Mouse (Mus musculus) MEL (cell line): ENCODE measurements around the gene Cwc22. TPM values are rescaled to one million over a fixed set of nuclear protein-coding genes. Genes with fewer than 3 reads are reported as not detected.

Experiments
- DNase-seq: peaks from one replicate; pipeline ENCODE4 v3.0.0; 2011; ENCODE audit warnings: low read depth, low spot score
- H3K27ac ChIP-seq: 2 replicates; pipeline ENCODE4 v1.5.1; 2012; ENCODE audit warnings: low read depth, mild to moderate bottlenecking, control low read depth, low read length, moderate library complexity; ENCODE audit not compliant: control insufficient read depth
- H3K27me3 ChIP-seq, 2 experiments: fragments of 150-350 bp in 1 of 2; sonication (generic) in 1 of 2; 2 replicates each; pipeline ENCODE4 v1.6.1; 2012; ENCODE audit warnings: low read length in 2 of 2, mild to moderate bottlenecking in 2 of 2, improper control_type of control experiment in 1 of 2, moderate library complexity in 1 of 2; ENCODE audit not compliant: insufficient read depth in 2 of 2, control insufficient read depth in 1 of 2
- H3K36me3 ChIP-seq, 2 experiments: 2 replicates each; pipeline ENCODE4 v1.6.1; 2012 to 2014; ENCODE audit warnings: low read length in 2 of 2, improper control_type of control experiment in 1 of 2, inconsistent platforms in 1 of 2, mild to moderate bottlenecking in 1 of 2; ENCODE audit not compliant: insufficient read depth in 2 of 2, control insufficient read depth in 1 of 2
- H3K4me1 ChIP-seq, 2 experiments: fragments of 150-350 bp in 1 of 2; sonication (generic) in 1 of 2; 2 replicates each; pipeline ENCODE4 v1.6.1; 2012; ENCODE audit warnings: low read length in 2 of 2, improper control_type of control experiment in 1 of 2, mild to moderate bottlenecking in 1 of 2; ENCODE audit not compliant: insufficient read depth in 2 of 2, control insufficient read depth in 1 of 2
- H3K4me3 ChIP-seq, 2 experiments: fragments of 150-350 bp in 1 of 2; sonication (generic) in 1 of 2; 2 replicates each; pipeline ENCODE4 v1.5.1; 2012; ENCODE audit warnings: low read depth in 2 of 2, low read length in 2 of 2, mild to moderate bottlenecking in 2 of 2, moderate library complexity in 2 of 2, control low read depth in 1 of 2, improper control_type of control experiment in 1 of 2; ENCODE audit not compliant: control insufficient read depth in 1 of 2, insufficient read depth in 1 of 2
- H3K79me2 ChIP-seq: 2 replicates; pipeline ENCODE4 v1.6.1; 2012; ENCODE audit warnings: mild to moderate bottlenecking, low read length, moderate library complexity; ENCODE audit not compliant: control insufficient read depth, poor library complexity, insufficient read depth
- H3K9ac ChIP-seq: 2 replicates; pipeline ENCODE4 v1.6.1; 2012; ENCODE audit warnings: low read depth, mild to moderate bottlenecking, control low read depth, low read length, moderate library complexity; ENCODE audit not compliant: control insufficient read depth, poor library complexity, severe bottlenecking
- H3K9me3 ChIP-seq: fragments of 150-350 bp; sonication (generic); replicated peaks from 2 replicates; pipeline ENCODE4 v1.6.1; 2012; ENCODE audit warnings: mild to moderate bottlenecking, low read length, improper control_type of control experiment, moderate library complexity; ENCODE audit not compliant: insufficient read depth
- BHLHE40 ChIP-seq: IDR thresholded peaks from 2 replicates; pipeline ENCODE4 v1.6.1; 2012; ENCODE audit warnings: low read depth, mild to moderate bottlenecking, inconsistent platforms, low read length, improper control_type of control experiment, borderline replicate concordance
- CHD2 ChIP-seq: IDR thresholded peaks from 2 replicates; pipeline ENCODE4 v1.6.1; 2011; ENCODE audit warnings: low read length, improper control_type of control experiment
- CTCF ChIP-seq, 3 experiments: IDR thresholded peaks in 2 of 3; conservative IDR thresholded peaks in 1 of 3; 2 replicates each; pipeline ENCODE4 v1.5.1; 2011 to 2012; ENCODE audit warnings: low read length in 3 of 3, low read depth in 2 of 3, mild to moderate bottlenecking in 2 of 3, improper control_type of control experiment in 1 of 3, inconsistent platforms in 1 of 3, mixed read lengths in 1 of 3, moderate library complexity in 1 of 3; ENCODE audit not compliant: control insufficient read depth in 1 of 3, insufficient read depth in 1 of 3, poor library complexity in 1 of 3, severe bottlenecking in 1 of 3
- E2F4 ChIP-seq: IDR thresholded peaks from 2 replicates; pipeline ENCODE4 v1.6.1; 2011; ENCODE audit warnings: low read depth, low read length, improper control_type of control experiment, borderline replicate concordance
- ETS1 ChIP-seq: IDR thresholded peaks from 2 replicates; pipeline ENCODE4 v1.6.1; 2012; ENCODE audit warnings: low read depth, mild to moderate bottlenecking, inconsistent platforms, low read length, improper control_type of control experiment, moderate library complexity
- GATA1 ChIP-seq: IDR thresholded peaks from 2 replicates; pipeline ENCODE4 v1.6.1; 2011; ENCODE audit warnings: low read depth, low read length, improper control_type of control experiment
- HCFC1 ChIP-seq: IDR thresholded peaks from 2 replicates; pipeline ENCODE4 v1.6.1; 2012; ENCODE audit warnings: low read depth, mild to moderate bottlenecking, inconsistent platforms, low read length, improper control_type of control experiment, moderate library complexity
- JUND ChIP-seq: IDR thresholded peaks from 2 replicates; pipeline ENCODE4 v1.6.1; 2011; ENCODE audit warnings: low read depth, mild to moderate bottlenecking, improper control_type of control experiment, low read length
- MAFK ChIP-seq: IDR thresholded peaks from 2 replicates; pipeline ENCODE4 v1.6.1; 2011; ENCODE audit warnings: low read depth, mild to moderate bottlenecking, low read length, improper control_type of control experiment, borderline replicate concordance
- MAZ ChIP-seq: IDR thresholded peaks from 2 replicates; pipeline ENCODE4 v1.6.1; 2012; ENCODE audit warnings: low read depth, mild to moderate bottlenecking, inconsistent platforms, low read length, improper control_type of control experiment
- MXI1 ChIP-seq: IDR thresholded peaks from 2 replicates; pipeline ENCODE4 v1.6.1; 2011; ENCODE audit warnings: mild to moderate bottlenecking, low read depth, low read length, improper control_type of control experiment
- MYC ChIP-seq: IDR thresholded peaks from 2 replicates; pipeline ENCODE4 v1.6.1; 2011; ENCODE audit warnings: low read depth, mild to moderate bottlenecking, low read length, improper control_type of control experiment, moderate library complexity
- NRF1 ChIP-seq: IDR thresholded peaks from 2 replicates; pipeline ENCODE4 v1.6.1; 2014; ENCODE audit warnings: low read depth, mild to moderate bottlenecking, inconsistent platforms, low read length, improper control_type of control experiment, moderate library complexity; ENCODE audit not compliant: poor library complexity, insufficient read depth, severe bottlenecking
- POLR2AphosphoS2 ChIP-seq: IDR thresholded peaks from 2 replicates; pipeline ENCODE4 v1.6.1; 2011; ENCODE audit warnings: low read length, improper control_type of control experiment
- RAD21 ChIP-seq: IDR thresholded peaks from 2 replicates; pipeline ENCODE4 v1.6.1; 2011; ENCODE audit warnings: mild to moderate bottlenecking, low read depth, low read length, improper control_type of control experiment
- RCOR1 ChIP-seq: IDR thresholded peaks from 2 replicates; pipeline ENCODE4 v1.6.1; 2012; ENCODE audit warnings: low read depth, mild to moderate bottlenecking, inconsistent platforms, low read length, improper control_type of control experiment
- SMC3 ChIP-seq: IDR thresholded peaks from 2 replicates; pipeline ENCODE4 v1.6.1; 2011; ENCODE audit warnings: low read depth, low read length, improper control_type of control experiment
- TCF12 ChIP-seq: IDR thresholded peaks from 2 replicates; pipeline ENCODE4 v1.6.1; 2014; ENCODE audit warnings: low read depth, mild to moderate bottlenecking, inconsistent platforms, low read length, improper control_type of control experiment, moderate library complexity
- UBTF ChIP-seq: IDR thresholded peaks from 2 replicates; pipeline ENCODE4 v1.6.1; 2012; ENCODE audit warnings: low read depth, mild to moderate bottlenecking, inconsistent platforms, low read length, improper control_type of control experiment, moderate library complexity, borderline replicate concordance; ENCODE audit not compliant: insufficient read depth
- USF2 ChIP-seq, 2 experiments: IDR thresholded peaks; 2 replicates each; pipeline ENCODE4 v1.6.1; 2011 to 2012; ENCODE audit warnings: improper control_type of control experiment in 2 of 2, low read length in 2 of 2, borderline replicate concordance in 1 of 2, inconsistent platforms in 1 of 2, low read depth in 1 of 2, mild to moderate bottlenecking in 1 of 2; ENCODE audit not compliant: insufficient read depth in 1 of 2
- ZC3H11A ChIP-seq: IDR thresholded peaks from 2 replicates; pipeline ENCODE4 v1.6.1; 2012; ENCODE audit warnings: low read depth, mild to moderate bottlenecking, inconsistent platforms, low read length, improper control_type of control experiment
- ZKSCAN1 ChIP-seq: IDR thresholded peaks from 2 replicates; pipeline ENCODE4 v1.6.1; 2012; ENCODE audit warnings: low read depth, mild to moderate bottlenecking, inconsistent platforms, low read length, improper control_type of control experiment, moderate library complexity
- polyA plus RNA-seq, 2 experiments: library from polyadenylated mRNA; stranded (reverse) in 1 of 2; unstranded in 1 of 2; fragments of >175 nt in 1 of 2; fragments of >200 nt in 1 of 2; gene quantifications; 2 replicates each; pipeline versions ENCODE4 v1.2.1 to v1.2.4; 2012; ENCODE audit warnings: low replicate concordance in 2 of 2, low read depth in 1 of 2; ENCODE audit not compliant: insufficient read length in 2 of 2, insufficient read depth in 1 of 2, missing spikeins in 1 of 2
- total RNA-seq: library from RNA; depleted of rRNA; stranded (reverse); fragments of 300-350 nt; gene quantifications from 2 replicates; pipeline ENCODE4 v1.2.3, GENCODE M21; 2012

Cwc22 gene
- total and polyA plus RNA-seq, 3 experiments = 54.0 to 72.7 TPM; not detected in 1

GRCm38 (mm10) chr2:77925187-77925924 lies 20.8 kb downstream of the Cwc22 start:
- TF ChIP-seq CTCF (IDR thresholded peaks at IDR 0.05 in 2 of 3, conservative IDR thresholded peaks at IDR 0.05 in 1 of 3; ENCODE audit: control insufficient read depth in 1 of 3, insufficient read depth in 1 of 3, low read depth in 2 of 3, low read length in 3 of 3, poor library complexity in 1 of 3, severe bottlenecking in 1 of 3) = no peak
- no peak for TF ChIP-seq NRF1
- no peak for TF ChIP-seq ETS1
- TF ChIP-seq CHD2 = no peak
- H3K4me3 ChIP-seq = no peak overlapping the region
- H3K36me3 ChIP-seq = peaks cover 0 to 44% of the 10 kb centered on the region in 2 experiments; a peak in 2 of 4 replicates
- DNase-seq = no peak
- H3K27ac ChIP-seq = no peak overlapping the region
- no peaks in the 10 kb centered on the region for H3K79me2 ChIP-seq
- no peaks in the 10 kb centered on the region for H3K4me1 ChIP-seq
- no peak overlapping the region for H3K9ac ChIP-seq
- no peaks in the 10 kb centered on the region for H3K27me3 ChIP-seq
- no peaks in the 10 kb centered on the region for H3K9me3 ChIP-seq

GRCm38 (mm10) chr2:77924003-77924402 lies 22.2 kb downstream of the Cwc22 start:
- no peak for DNase-seq
- Histone ChIP-seq H3K27ac (no peak overlapping the region), H3K79me2 (no peaks in the 10 kb centered on the region), H3K4me3 (no peak overlapping the region), H3K9me3 (no peaks in the 10 kb centered on the region), H3K4me1 (no peaks in the 10 kb centered on the region), H3K27me3 (no peaks in the 10 kb centered on the region), H3K36me3 (peaks cover 0 to 44% of the 10 kb centered on the region in 2 experiments; a peak in 2 of 4 replicates), H3K9ac (no peak overlapping the region)
- TF ChIP-seq ZC3H11A (no peak), MXI1 (no peak), ZKSCAN1 (no peak), MYC (no peak), ETS1 (no peak), UBTF (no peak), RAD21 (no peak), MAZ (no peak)

GRCm38 (mm10) chr2:77923182-77923581 lies 23.0 kb downstream of the Cwc22 start:
- Histone ChIP-seq H3K4me3 (no peak overlapping the region), H3K27ac (no peak overlapping the region), H3K79me2 (no peaks in the 10 kb centered on the region), H3K27me3 (no peaks in the 10 kb centered on the region), H3K4me1 (no peaks in the 10 kb centered on the region), H3K9me3 (no peaks in the 10 kb centered on the region), H3K36me3 (peaks cover 0 to 46% of the 10 kb centered on the region in 2 experiments; a peak in 3 of 4 replicates), H3K9ac (no peak overlapping the region)
- TF ChIP-seq RCOR1 (no peak), TCF12 (no peak), USF2 (IDR thresholded peaks at IDR 0.05; ENCODE audit: borderline replicate concordance in 1 of 2, insufficient read depth in 1 of 2, low read depth in 1 of 2, low read length in 2 of 2) (no peak), BHLHE40 (no peak), MXI1 (no peak), SMC3 (no peak), GATA1 (no peak), MAFK (no peak), E2F4 (no peak), HCFC1 (no peak), JUND (no peak), POLR2AphosphoS2 (no peak)
- DNase-seq = no peak
